Mouse (Mus musculus): ENCODE measurements around the gene Nudt19. TPM values are rescaled to one million over a fixed set of nuclear protein-coding genes. Genes with fewer than 3 reads are reported as not detected.

Nudt19 gene
- polyA plus RNA-seq, 1 experiment from 2014 or later = 128 TPM

GRCm38 (mm10) chr7:35530026-35530425 is 26.1 kb downstream of the Nudt19 start:
- Histone ChIP-seq H3K27ac (ENCODE audit: low read length) (no peak overlapping the region), H3K9me3 (ENCODE audit: control insufficient read depth, low read length) (no peaks in the 10 kb centered on the region), H3K4me1 (ENCODE audit: control insufficient read depth, insufficient read depth, low read length) (no peaks in the 10 kb centered on the region), H3K4me2 (ENCODE audit: low read depth, low read length) (no peak overlapping the region), H3K4me3 (ENCODE audit: low read length) (no peak overlapping the region), H3K27me3 (replicated peaks; ENCODE audit: control insufficient read depth, insufficient read depth, low read length) (no peaks in the 10 kb centered on the region), H3K9ac (ENCODE audit: low read depth, low read length) (no peak overlapping the region), H3K36me3 (ENCODE audit: control insufficient read depth, insufficient read depth, low read length) (no peaks in the 10 kb centered on the region)
- 70% methylated on average over 3 of the region's 3 CpGs for WGBS
- no peak for ATAC-seq

GRCm38 (mm10) chr7:35526795-35527194 is 29.3 kb downstream of the Nudt19 start:
- Histone ChIP-seq H3K36me3 (ENCODE audit: control insufficient read depth, insufficient read depth, low read length) (no peaks in the 10 kb centered on the region), H3K4me1 (ENCODE audit: control insufficient read depth, insufficient read depth, low read length) (no peaks in the 10 kb centered on the region), H3K4me2 (ENCODE audit: low read depth, low read length) (no peak overlapping the region), H3K9ac (ENCODE audit: low read depth, low read length) (no peak overlapping the region), H3K27ac (ENCODE audit: low read length) (no peak overlapping the region), H3K27me3 (replicated peaks; ENCODE audit: control insufficient read depth, insufficient read depth, low read length) (no peaks in the 10 kb centered on the region), H3K9me3 (ENCODE audit: control insufficient read depth, low read length) (no peaks in the 10 kb centered on the region), H3K4me3 (ENCODE audit: low read length) (no peak overlapping the region)
- 73% methylated on average over 2 of the region's 2 CpGs for WGBS
- ATAC-seq = no peak

- Histone ChIP-seq H3K9me3 (ENCODE audit: control insufficient read depth, low read length) (no peaks in the 10 kb centered on the region), H3K4me3 (ENCODE audit: low read length) (no peak overlapping the region), H3K9ac (ENCODE audit: low read depth, low read length) (no peak overlapping the region), H3K4me2 (ENCODE audit: low read depth, low read length) (no peak overlapping the region), H3K27me3 (replicated peaks; ENCODE audit: control insufficient read depth, insufficient read depth, low read length) (no peaks in the 10 kb centered on the region), H3K4me1 (ENCODE audit: control insufficient read depth, insufficient read depth, low read length) (no peaks in the 10 kb centered on the region), H3K36me3 (ENCODE audit: control insufficient read depth, insufficient read depth, low read length) (no peaks in the 10 kb centered on the region), H3K27ac (ENCODE audit: low read length) (no peak overlapping the region)
- ATAC-seq = no peak
- WGBS = 32% methylated on average over 4 of the region's 4 CpGs
These were observed 54.1 kb downstream of the Nudt19 start for GRCm38 (mm10) chr7:35501995-35502394.

- no peak overlapping the region for H3K27ac ChIP-seq (ENCODE audit: low read length)
- H3K4me2 ChIP-seq (ENCODE audit: low read depth, low read length) = no peak overlapping the region
- WGBS = 97% methylated on average over 2 of the region's 2 CpGs
- no peaks in the 10 kb centered on the region for H3K4me1 ChIP-seq (ENCODE audit: control insufficient read depth, insufficient read depth, low read length)
- no peaks in the 10 kb centered on the region for H3K36me3 ChIP-seq (ENCODE audit: control insufficient read depth, insufficient read depth, low read length)
- no peak overlapping the region for H3K4me3 ChIP-seq (ENCODE audit: low read length)
- no peaks in the 10 kb centered on the region for H3K27me3 ChIP-seq (replicated peaks; ENCODE audit: control insufficient read depth, insufficient read depth, low read length)
- H3K9me3 ChIP-seq (ENCODE audit: control insufficient read depth, low read length) = no peaks in the 10 kb centered on the region
- ATAC-seq = no peak
- H3K9ac ChIP-seq (ENCODE audit: low read depth, low read length) = no peak overlapping the region
These were observed 58.6 kb downstream of the Nudt19 start for GRCm38 (mm10) chr7:35497516-35497915.

Other genes with a start within 250 kb of the Nudt19 start
- 14.8 and 15.3 TPM in 2 replicates for gene Gpatch1, start 237.9 kb downstream of the Nudt19 start, polyA plus RNA-seq (2015; fragmentation: Nextera tagmentation; extraction: Ambion mirVana)
- 95.3 and 105 TPM in 2 replicates for gene Rhpn2, start 222.1 kb downstream of the Nudt19 start, polyA plus RNA-seq (2015; fragmentation: Nextera tagmentation; extraction: Ambion mirVana)
- 21.1 and 22.5 TPM in 2 replicates for gene Faap24, start 159.5 kb downstream of the Nudt19 start, polyA plus RNA-seq (2015; fragmentation: Nextera tagmentation; extraction: Ambion mirVana)
- 41.4 and 45.0 TPM in 2 replicates for gene Cep89, start 159.3 kb downstream of the Nudt19 start, polyA plus RNA-seq (2015; fragmentation: Nextera tagmentation; extraction: Ambion mirVana)
- gene Slc7a9, start 107.5 kb downstream of the Nudt19 start, polyA plus RNA-seq (2015; fragmentation: Nextera tagmentation; extraction: Ambion mirVana) = 126 and 165 TPM in 2 replicates
- gene Tdrd12, start 18.6 kb downstream of the Nudt19 start, polyA plus RNA-seq (2015; fragmentation: Nextera tagmentation; extraction: Ambion mirVana) = 0.98 and 1.6 TPM in 2 replicates
- 0.04 and 0.09 TPM in 2 replicates for gene Rgs9bp, start 29.3 kb upstream of the Nudt19 start, polyA plus RNA-seq (2015; fragmentation: Nextera tagmentation; extraction: Ambion mirVana)
- gene Ankrd27, start 29.9 kb upstream of the Nudt19 start, polyA plus RNA-seq (2015; fragmentation: Nextera tagmentation; extraction: Ambion mirVana) = 32.4 and 34.9 TPM in 2 replicates
- gene Pdcd5, start 91.2 kb upstream of the Nudt19 start, polyA plus RNA-seq (2015; fragmentation: Nextera tagmentation; extraction: Ambion mirVana) = 170 and 184 TPM in 2 replicates
- 11.7 and 13.5 TPM in 2 replicates for gene Dpy19l3, start 198.2 kb upstream of the Nudt19 start, polyA plus RNA-seq (2015; fragmentation: Nextera tagmentation; extraction: Ambion mirVana)
- gene Zfp507, start 246.7 kb upstream of the Nudt19 start, polyA plus RNA-seq (2015; fragmentation: Nextera tagmentation; extraction: Ambion mirVana) = 10.9 and 14.6 TPM in 2 replicates

All from intestine, embryonic 16.5 days (tissue).